Mouse (Mus musculus): ENCODE results near the gene Fam208b. TPM values are rescaled to one million over a fixed set of nuclear protein-coding genes. Genes with fewer than 3 reads are reported as not detected.
A peak's percentile ranks its signal among the peaks of the same experiment; 100 is the strongest.

Fam208b gene
- polyA plus RNA-seq (2012; rRNA removed): 0.56 and 0.74 TPM in 2 replicates

DNA sequence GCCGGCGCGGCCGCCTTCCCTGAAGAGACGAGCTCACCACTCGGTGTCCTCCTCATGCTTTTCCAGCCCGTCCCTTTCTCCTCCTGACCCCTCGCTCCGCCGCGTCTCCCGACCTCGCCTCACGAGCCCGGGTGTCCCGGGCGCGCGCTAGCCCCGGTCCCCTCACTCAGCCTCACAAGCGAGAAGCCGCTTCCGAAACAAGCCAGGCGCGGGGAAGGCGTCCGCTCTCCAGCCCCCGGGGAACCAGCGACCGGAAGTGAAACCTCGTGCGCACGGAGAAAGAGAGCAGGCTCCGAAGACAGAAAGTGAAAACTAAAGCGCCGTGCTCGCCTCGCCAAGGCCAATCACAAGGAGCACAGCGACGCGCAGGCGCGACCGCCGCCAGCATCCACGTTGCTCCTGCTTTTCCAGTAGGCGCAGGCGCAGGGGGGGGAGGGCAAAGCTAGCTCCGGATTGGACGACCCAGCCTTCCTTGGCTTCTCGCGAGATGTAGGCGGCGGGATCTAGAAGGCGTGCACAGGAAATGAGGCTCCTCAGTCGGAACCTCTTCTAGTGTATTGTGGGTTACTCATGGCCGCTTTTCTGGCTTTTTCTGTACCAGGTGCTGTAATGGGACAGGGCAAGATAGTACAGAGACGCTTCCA lies at the start of gene Fam208b:
Gene Fam208b (minus strand): TSS at position 314 of the 644 bp plus-strand sequence.
- Histone ChIP-seq H3K27me3 (ENCODE audit: control insufficient read depth, insufficient read depth, low read length) (no peaks in the 10 kb centered on the region), H3K4me1 (ENCODE audit: control insufficient read depth, insufficient read depth, insufficient read length, low read length) (no peaks in the 10 kb centered on the region), H3K4me3 (ENCODE audit: low read depth, low read length) (peak within 1 kb of the TSS; percentile 84), H3K36me3 (ENCODE audit: control insufficient read depth, insufficient read depth, low read length) (no peaks in the 10 kb centered on the region), H3K27ac (ENCODE audit: insufficient read depth, low read depth, low read length) (peak within 1 kb of the TSS; percentile 58)
- TF ChIP-seq POLR2A (IDR thresholded peaks at IDR 0.05; ENCODE audit: low read depth, low read length): peak; percentile 48
- no peak for TF ChIP-seq CTCF (IDR thresholded peaks at IDR 0.05; ENCODE audit: extremely low read depth, insufficient read length, insufficient replicate concordance, low read depth, low read length)
- under 1% methylated on average over 58 of the region's 58 CpGs for WGBS

DNA sequence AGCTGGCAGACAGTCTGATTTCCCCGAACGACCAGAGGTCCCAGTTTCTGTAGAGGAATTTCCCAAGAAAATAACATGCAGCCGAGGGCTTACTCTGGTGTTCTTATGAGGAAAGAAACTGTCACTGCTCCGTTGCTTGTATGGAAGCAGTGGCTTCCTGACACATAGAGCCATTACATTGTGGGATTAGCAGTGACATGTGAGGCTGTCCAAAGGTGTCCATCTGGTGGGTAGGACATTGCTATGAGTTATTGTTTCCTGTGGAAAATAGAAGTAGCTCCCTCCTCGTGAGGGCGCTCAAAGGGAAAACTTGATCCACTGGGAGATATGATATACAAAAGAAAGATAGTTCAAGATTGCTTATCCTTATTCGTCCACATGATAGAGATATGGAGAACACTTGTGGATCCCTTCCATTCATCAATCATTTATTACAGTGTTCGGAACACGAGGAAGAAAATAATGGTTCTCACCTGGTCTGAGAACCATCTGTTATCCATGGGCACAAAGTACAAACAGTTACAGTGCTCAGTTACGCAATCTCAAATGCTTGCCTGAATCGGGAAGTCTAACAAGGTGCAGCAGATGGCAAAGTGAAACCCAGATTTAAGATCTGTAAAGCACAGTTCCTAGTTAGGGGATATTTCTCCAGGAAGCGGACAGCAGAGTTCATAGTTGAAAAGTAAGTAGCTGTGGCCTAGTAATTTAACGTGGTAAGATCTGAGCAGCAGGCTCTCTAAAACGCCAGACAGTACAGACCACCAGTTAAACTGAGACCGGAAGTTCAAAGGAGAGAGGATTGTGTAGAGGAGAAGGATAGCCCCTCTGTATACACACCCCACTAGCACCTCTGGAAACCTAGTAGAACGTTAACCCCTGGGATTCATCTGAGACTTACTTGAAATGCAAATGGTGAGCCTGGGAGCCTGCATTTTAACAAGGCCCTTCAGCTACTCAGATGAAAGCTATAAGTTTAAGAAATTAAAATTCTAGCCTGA lies 48.6 kb upstream of the Fam208b start:
- Histone ChIP-seq H3K27ac (ENCODE audit: insufficient read depth, low read depth, low read length) (peak overlapping the region; percentile 94), H3K4me1 (ENCODE audit: control insufficient read depth, insufficient read depth, insufficient read length, low read length) (peaks cover 9% of the 10 kb centered on the region; the same call in 1 of the 2 replicates), H3K36me3 (ENCODE audit: control insufficient read depth, insufficient read depth, low read length) (no peaks in the 10 kb centered on the region), H3K4me3 (ENCODE audit: low read depth, low read length) (no peak overlapping the region), H3K27me3 (ENCODE audit: control insufficient read depth, insufficient read depth, low read length) (no peaks in the 10 kb centered on the region)
- TF ChIP-seq POLR2A (IDR thresholded peaks at IDR 0.05; ENCODE audit: low read depth, low read length): no peak
- no peak for TF ChIP-seq CTCF (IDR thresholded peaks at IDR 0.05; ENCODE audit: extremely low read depth, insufficient read length, insufficient replicate concordance, low read depth, low read length)
- 17% methylated on average over 16 of the region's 16 CpGs for WGBS

DNA sequence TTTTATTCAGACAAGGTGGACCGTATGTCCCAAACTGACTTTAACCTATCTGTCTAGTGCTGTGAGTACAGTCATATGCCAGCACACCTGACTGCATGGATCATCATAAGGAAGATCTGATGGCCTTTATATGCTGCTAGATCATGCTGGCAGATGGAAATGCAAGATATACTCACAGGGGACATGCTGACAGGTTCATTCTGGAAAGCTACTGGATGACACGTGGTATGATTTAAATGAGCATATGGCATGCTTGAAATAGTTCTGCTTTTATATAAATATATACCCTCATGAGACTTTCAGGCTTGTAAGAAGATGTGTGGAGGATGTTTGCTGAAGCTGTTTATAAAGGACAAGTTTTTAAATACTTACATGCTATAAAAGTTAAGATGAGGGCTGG lies 43.5 kb upstream of the Fam208b start:
- Histone ChIP-seq H3K27ac (ENCODE audit: insufficient read depth, low read depth, low read length) (no peak overlapping the region), H3K4me1 (ENCODE audit: control insufficient read depth, insufficient read depth, insufficient read length, low read length) (peaks cover 5% of the 10 kb centered on the region; the same call in 1 of the 2 replicates)
- TF ChIP-seq CTCF (IDR thresholded peaks at IDR 0.05; ENCODE audit: extremely low read depth, insufficient read length, insufficient replicate concordance, low read depth, low read length) (no peak), POLR2A (IDR thresholded peaks at IDR 0.05; ENCODE audit: low read depth, low read length) (no peak)

DNA sequence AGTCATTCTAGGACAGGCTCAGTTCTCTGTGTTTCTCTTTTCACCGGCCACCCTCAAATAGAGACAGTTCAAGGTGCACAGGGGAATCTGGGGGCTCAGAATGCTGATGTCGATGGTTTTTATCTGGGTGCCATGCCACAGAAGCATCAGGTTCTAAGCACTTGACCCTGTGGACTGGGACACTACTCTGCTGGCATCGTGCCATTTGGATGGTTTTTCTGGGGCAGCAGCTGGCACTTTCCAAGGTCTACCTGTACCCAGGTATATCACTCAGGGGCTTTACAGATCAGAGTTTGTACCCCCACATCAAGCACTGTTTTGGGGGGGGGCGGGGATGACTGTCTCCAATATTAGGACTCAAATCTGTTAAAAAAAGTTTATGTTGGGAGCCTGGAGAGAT lies 39.7 kb upstream of the Fam208b start:
- Histone ChIP-seq H3K27me3 (ENCODE audit: control insufficient read depth, insufficient read depth, low read length) (no peaks in the 10 kb centered on the region), H3K4me3 (ENCODE audit: low read depth, low read length) (no peak overlapping the region), H3K4me1 (ENCODE audit: control insufficient read depth, insufficient read depth, insufficient read length, low read length) (peaks cover 10% of the 10 kb centered on the region), H3K36me3 (ENCODE audit: control insufficient read depth, insufficient read depth, low read length) (peaks cover 25% of the 10 kb centered on the region), H3K27ac (ENCODE audit: insufficient read depth, low read depth, low read length) (no peak overlapping the region)
- WGBS: 90% methylated on average over 4 of the region's 4 CpGs
- TF ChIP-seq POLR2A (IDR thresholded peaks at IDR 0.05; ENCODE audit: low read depth, low read length): no peak
- TF ChIP-seq CTCF (IDR thresholded peaks at IDR 0.05; ENCODE audit: extremely low read depth, insufficient read length, insufficient replicate concordance, low read depth, low read length): no peak

More for the DNA sequence above, 43.5 kb upstream of the Fam208b start:
- H3K27me3 ChIP-seq (ENCODE audit: control insufficient read depth, insufficient read depth, low read length): no peaks in the 10 kb centered on the region
- 85% methylated on average over 2 of the region's 2 CpGs for WGBS
- H3K36me3 ChIP-seq (ENCODE audit: control insufficient read depth, insufficient read depth, low read length): peaks cover 18% of the 10 kb centered on the region
- H3K4me3 ChIP-seq (ENCODE audit: low read depth, low read length): no peak overlapping the region

DNA sequence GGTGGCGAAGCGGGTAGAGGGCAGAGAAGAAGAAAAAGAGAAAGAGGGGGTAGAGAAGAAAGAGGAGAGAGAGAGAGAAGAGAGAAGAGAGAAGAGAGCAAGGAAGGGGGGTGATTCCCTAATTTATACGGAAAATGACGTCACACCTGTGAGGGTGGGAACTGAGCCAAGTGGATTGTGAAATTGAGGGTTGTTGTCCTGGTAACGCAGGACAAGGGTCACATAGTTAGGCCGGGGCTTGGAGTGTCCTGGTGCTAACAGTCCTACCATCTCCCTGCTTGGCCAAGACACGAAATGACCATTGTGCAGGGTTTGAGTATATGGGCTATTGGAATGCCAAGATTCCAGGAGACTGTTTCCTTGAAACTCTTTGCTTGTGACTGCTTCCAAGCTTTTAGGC lies 35.7 kb upstream of the Fam208b start:
- Histone ChIP-seq H3K4me3 (ENCODE audit: low read depth, low read length) (no peak overlapping the region), H3K27ac (ENCODE audit: insufficient read depth, low read depth, low read length) (peak overlapping the region; percentile 69)
- WGBS: 50% methylated on average over 7 of the region's 7 CpGs

DNA sequence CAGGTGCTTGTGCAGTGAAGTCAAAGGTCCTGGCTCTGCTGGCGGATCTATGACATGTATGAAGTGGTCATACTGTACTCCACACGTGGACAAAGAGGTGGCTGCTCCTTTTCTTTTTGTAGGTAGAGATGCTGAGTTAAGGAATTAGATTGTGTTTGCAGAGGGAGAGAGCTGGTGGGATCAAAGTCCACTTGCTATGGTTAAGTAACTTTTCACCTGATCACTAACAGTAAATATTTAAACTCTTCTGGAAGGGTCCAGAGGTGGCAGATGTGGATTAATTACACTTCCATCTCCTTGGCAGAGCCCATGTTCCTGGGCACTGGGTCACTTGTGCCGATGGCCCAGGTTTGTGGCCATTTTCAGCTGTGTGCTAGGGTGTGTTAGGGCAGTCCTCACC lies 35.0 kb upstream of the Fam208b start:
- H3K36me3 ChIP-seq (ENCODE audit: control insufficient read depth, insufficient read depth, low read length): peaks cover 21% of the 10 kb centered on the region
- no peaks in the 10 kb centered on the region for H3K27me3 ChIP-seq (ENCODE audit: control insufficient read depth, insufficient read depth, low read length)
- no peak overlapping the region for H3K4me3 ChIP-seq (ENCODE audit: low read depth, low read length)
- peaks cover 15% of the 10 kb centered on the region for H3K4me1 ChIP-seq (ENCODE audit: control insufficient read depth, insufficient read depth, insufficient read length, low read length)
- WGBS: 29% methylated on average over 3 of the region's 3 CpGs
- no peak for TF ChIP-seq POLR2A (IDR thresholded peaks at IDR 0.05; ENCODE audit: low read depth, low read length)
- TF ChIP-seq CTCF (IDR thresholded peaks at IDR 0.05; ENCODE audit: extremely low read depth, insufficient read length, insufficient replicate concordance, low read depth, low read length): no peak
- peak overlapping the region; percentile 69 for H3K27ac ChIP-seq (ENCODE audit: insufficient read depth, low read depth, low read length)

More for the DNA sequence above, 35.7 kb upstream of the Fam208b start:
- H3K36me3 ChIP-seq (ENCODE audit: control insufficient read depth, insufficient read depth, low read length): peaks cover 21% of the 10 kb centered on the region
- peaks cover 15% of the 10 kb centered on the region for H3K4me1 ChIP-seq (ENCODE audit: control insufficient read depth, insufficient read depth, insufficient read length, low read length)
- no peaks in the 10 kb centered on the region for H3K27me3 ChIP-seq (ENCODE audit: control insufficient read depth, insufficient read depth, low read length)
- TF ChIP-seq CTCF (IDR thresholded peaks at IDR 0.05; ENCODE audit: extremely low read depth, insufficient read length, insufficient replicate concordance, low read depth, low read length) (no peak), POLR2A (IDR thresholded peaks at IDR 0.05; ENCODE audit: low read depth, low read length) (no peak)

DNA sequence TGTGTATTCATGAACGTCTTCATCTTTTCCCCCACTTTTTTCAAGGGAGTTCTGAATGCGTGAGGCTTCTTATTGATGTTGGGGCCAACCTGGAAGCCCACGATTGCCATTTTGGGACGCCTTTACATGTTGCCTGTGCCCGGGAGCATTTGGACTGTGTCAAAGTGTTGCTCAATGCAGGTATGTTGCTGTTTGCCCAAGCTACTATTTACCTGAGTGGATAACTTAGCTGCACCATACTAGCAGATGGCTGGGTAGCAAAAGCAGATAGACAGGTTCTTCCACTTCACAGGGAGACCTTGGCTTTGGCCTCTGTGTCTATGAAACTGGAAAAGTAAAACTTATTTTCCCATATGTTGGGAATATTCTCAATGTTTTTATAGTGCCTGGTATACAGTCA lies 34.0 kb upstream of the Fam208b start:
- Histone ChIP-seq H3K36me3 (ENCODE audit: control insufficient read depth, insufficient read depth, low read length) (peaks cover 13% of the 10 kb centered on the region), H3K4me1 (ENCODE audit: control insufficient read depth, insufficient read depth, insufficient read length, low read length) (peaks cover 15% of the 10 kb centered on the region), H3K27me3 (ENCODE audit: control insufficient read depth, insufficient read depth, low read length) (no peaks in the 10 kb centered on the region), H3K4me3 (ENCODE audit: low read depth, low read length) (no peak overlapping the region), H3K27ac (ENCODE audit: insufficient read depth, low read depth, low read length) (no peak overlapping the region; the same call in 1 of the 2 replicates)
- no peak for TF ChIP-seq CTCF (IDR thresholded peaks at IDR 0.05; ENCODE audit: extremely low read depth, insufficient read length, insufficient replicate concordance, low read depth, low read length)
- TF ChIP-seq POLR2A (IDR thresholded peaks at IDR 0.05; ENCODE audit: low read depth, low read length): no peak
- 34% methylated on average over 5 of the region's 5 CpGs for WGBS
